Mouse (Mus musculus): ENCODE results near the gene Olfr1153. TPM values are rescaled to one million over a fixed set of nuclear protein-coding genes. Genes with fewer than 3 reads are reported as not detected.

Gene Olfr1153
- polyA plus RNA-seq (2015; fragmentation: Nextera tagmentation; extraction: Ambion mirVana), result 0.09 TPM in 1 of 2 replicates, not detected in the other

DNA sequence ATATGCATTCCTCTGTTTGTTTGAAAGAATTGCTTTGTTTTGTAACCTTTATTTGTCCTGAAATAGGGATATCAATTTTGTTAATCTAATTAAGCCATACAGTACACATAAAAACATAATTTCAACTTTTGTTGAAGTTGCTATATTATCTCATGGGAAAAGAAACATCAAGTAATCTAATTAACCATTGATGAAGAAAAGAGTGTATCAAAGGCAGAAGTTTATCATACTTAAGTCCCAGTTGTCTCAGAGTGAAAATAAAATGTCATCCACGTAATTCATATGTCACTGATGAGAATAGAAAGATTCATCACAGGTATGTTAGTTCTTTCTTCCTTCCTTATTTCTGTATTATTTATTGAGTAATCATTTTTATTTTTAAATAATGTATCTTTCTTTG, at the start of gene Olfr1153:
Gene Olfr1153, plus strand, starts transcription at position 301 of the 400 bp plus-strand sequence.
- Histone ChIP-seq H3K9ac (no peak within 1 kb of the TSS), H3K4me1 (replicated peaks) (no peaks in the 10 kb centered on the region), H3K36me3 (no peaks in the 10 kb centered on the region), H3K9me3 (no peaks in the 10 kb centered on the region), H3K4me2 (no peak within 1 kb of the TSS), H3K4me3 (no peak within 1 kb of the TSS), H3K27ac (replicated peaks) (no peak within 1 kb of the TSS), H3K27me3 (no peaks in the 10 kb centered on the region)
- 78% methylated on average over 1 of the region's 1 CpGs for whole genome bisulfite sequencing
- ATAC-seq (ENCODE audit: low FRiP score, low read depth), result no peak

DNA sequence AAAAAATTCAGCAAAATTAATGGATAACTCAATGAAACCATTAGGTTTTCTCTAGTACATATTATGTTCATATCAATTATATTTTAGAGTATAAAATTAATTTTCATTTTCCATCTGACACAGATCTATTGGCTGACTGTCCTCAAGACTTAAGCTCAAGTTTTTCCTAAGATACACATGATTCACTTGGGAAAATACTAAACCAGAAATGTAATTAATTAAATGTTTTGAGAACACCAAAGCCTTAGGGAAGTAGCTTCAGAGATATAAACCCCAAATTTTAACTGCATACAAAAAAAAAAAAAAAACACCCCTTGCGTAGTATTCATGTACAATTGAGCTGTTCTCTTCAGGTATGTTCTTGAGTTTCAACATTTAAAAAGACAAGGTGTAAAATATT, 39.2 kb upstream of the Olfr1153 start, which contains the start of gene Olfr1151:
Gene Olfr1151, plus strand, starts transcription at position 301 of the 400 bp plus-strand sequence.
- no peak within 1 kb of the TSS for H3K9ac ChIP-seq
- 90% methylated on average over 1 of the region's 1 CpGs for WGBS
- H3K27me3 ChIP-seq, result no peaks in the 10 kb centered on the region
- H3K4me3 ChIP-seq, result no peak within 1 kb of the TSS
- ATAC-seq (ENCODE audit: low FRiP score, low read depth), result no peak
- no peaks in the 10 kb centered on the region for H3K9me3 ChIP-seq
- H3K36me3 ChIP-seq, result no peaks in the 10 kb centered on the region
- no peak within 1 kb of the TSS for H3K4me2 ChIP-seq
- H3K4me1 ChIP-seq (replicated peaks), result no peaks in the 10 kb centered on the region
- no peak within 1 kb of the TSS for H3K27ac ChIP-seq (replicated peaks)

DNA sequence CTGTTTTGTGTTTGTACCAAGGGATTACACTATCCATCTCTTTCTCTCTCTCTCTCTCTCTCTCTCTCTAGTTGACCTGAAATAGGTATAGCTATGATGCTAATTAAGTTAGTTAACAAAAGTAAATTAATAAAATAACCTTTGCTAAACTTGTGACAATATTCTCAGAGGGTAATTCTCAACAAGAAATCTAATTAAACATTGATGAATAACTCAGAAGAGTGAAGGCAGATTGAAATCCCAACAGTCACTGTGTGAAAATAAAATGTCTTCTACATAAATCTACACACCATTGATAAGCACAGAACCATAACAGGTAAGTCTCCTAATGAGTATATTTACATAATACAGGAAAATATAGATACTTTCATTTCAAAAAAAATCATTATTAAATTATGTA, 28.6 kb upstream of the Olfr1153 start, which contains the start of gene Olfr1152:
Gene Olfr1152, plus strand, starts transcription at position 301 of the 400 bp plus-strand sequence.
- no peak within 1 kb of the TSS for H3K9ac ChIP-seq
- H3K4me2 ChIP-seq, result no peak within 1 kb of the TSS
- no peaks in the 10 kb centered on the region for H3K36me3 ChIP-seq
- H3K9me3 ChIP-seq, result no peaks in the 10 kb centered on the region
- no peaks in the 10 kb centered on the region for H3K4me1 ChIP-seq (replicated peaks)
- H3K27me3 ChIP-seq, result no peaks in the 10 kb centered on the region
- H3K27ac ChIP-seq (replicated peaks), result no peak within 1 kb of the TSS
- H3K4me3 ChIP-seq, result no peak within 1 kb of the TSS
- ATAC-seq (ENCODE audit: low FRiP score, low read depth), result no peak

DNA sequence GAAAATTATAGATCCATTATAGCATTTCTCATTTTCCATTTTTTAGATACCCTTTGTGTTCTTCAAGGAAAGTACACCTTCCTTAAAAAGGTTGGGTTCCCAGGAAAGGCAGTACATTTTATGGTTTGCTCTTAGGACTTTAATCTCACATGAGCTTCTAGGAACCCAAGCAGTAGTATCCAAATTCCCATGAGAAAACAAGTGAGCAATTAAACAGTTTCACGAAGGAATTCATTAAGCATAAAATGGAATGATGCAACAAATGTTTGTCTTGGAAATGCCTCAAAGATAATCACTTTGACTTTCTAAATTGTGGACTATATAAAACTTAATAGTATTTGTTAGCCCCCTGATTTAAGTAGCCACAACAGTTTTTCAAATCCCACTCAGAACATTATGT, 10.3 kb downstream of the Olfr1153 start, which contains the start of gene Olfr1154:
Gene Olfr1154, minus strand, starts transcription at position 101 of the 400 bp plus-strand sequence.
- Histone ChIP-seq H3K27me3 (no peaks in the 10 kb centered on the region), H3K4me2 (no peak within 1 kb of the TSS), H3K27ac (replicated peaks) (no peak within 1 kb of the TSS), H3K4me3 (no peak within 1 kb of the TSS), H3K36me3 (no peaks in the 10 kb centered on the region), H3K4me1 (replicated peaks) (no peaks in the 10 kb centered on the region), H3K9me3 (no peaks in the 10 kb centered on the region), H3K9ac (no peak within 1 kb of the TSS)
- WGBS, result 95% methylated on average over 1 of the region's 1 CpGs
- ATAC-seq (ENCODE audit: low FRiP score, low read depth), result no peak

DNA sequence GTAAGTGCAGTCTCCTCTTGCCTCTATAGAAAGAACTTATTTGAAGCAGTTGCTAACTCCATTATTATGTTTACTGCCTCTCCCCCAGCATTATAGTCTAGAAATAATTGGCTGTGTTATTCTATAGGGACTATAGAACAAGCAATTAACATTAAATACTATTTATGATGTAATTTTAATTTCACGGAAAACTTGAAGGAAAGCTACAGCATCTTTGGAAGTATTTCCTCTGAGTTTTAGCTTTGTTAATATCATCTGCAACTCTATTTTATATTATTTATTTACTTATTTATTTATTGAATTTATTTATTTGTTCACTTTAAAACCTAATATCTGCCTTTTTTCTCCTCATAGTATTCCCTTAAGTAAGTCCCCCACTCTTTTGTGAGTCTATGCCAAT, 50.3 kb downstream of the Olfr1153 start, which contains the start of gene Olfr1155:
Gene Olfr1155, minus strand, starts transcription at position 101 of the 400 bp plus-strand sequence.
- ATAC-seq (ENCODE audit: low FRiP score, low read depth), result no peak
- H3K9ac ChIP-seq, result no peak within 1 kb of the TSS
- H3K4me2 ChIP-seq, result no peak within 1 kb of the TSS
- H3K27ac ChIP-seq (replicated peaks), result no peak within 1 kb of the TSS
- 100% methylated on average over 1 of the region's 1 CpGs for WGBS
- no peak within 1 kb of the TSS for H3K4me3 ChIP-seq
- H3K27me3 ChIP-seq, result no peaks in the 10 kb centered on the region
- no peaks in the 10 kb centered on the region for H3K4me1 ChIP-seq (replicated peaks)
- no peaks in the 10 kb centered on the region for H3K36me3 ChIP-seq
- H3K9me3 ChIP-seq, result no peaks in the 10 kb centered on the region

Other genes with a start within 250 kb of the Olfr1153 start
- not detected in 2 replicates for gene Olfr1133, start 247.6 kb upstream of the Olfr1153 start, polyA plus RNA-seq (2015; fragmentation: Nextera tagmentation; extraction: Ambion mirVana)
- gene Olfr1134, start 236.5 kb upstream of the Olfr1153 start, polyA plus RNA-seq (2015; fragmentation: Nextera tagmentation; extraction: Ambion mirVana), result not detected in 2 replicates
- not detected in 2 replicates for gene Olfr1135, start 221.3 kb upstream of the Olfr1153 start, polyA plus RNA-seq (2015; fragmentation: Nextera tagmentation; extraction: Ambion mirVana)
- not detected in 2 replicates for gene Olfr1136, start 201.0 kb upstream of the Olfr1153 start, polyA plus RNA-seq (2015; fragmentation: Nextera tagmentation; extraction: Ambion mirVana)
- not detected in 2 replicates for gene Olfr1137, start 181.8 kb upstream of the Olfr1153 start, polyA plus RNA-seq (2015; fragmentation: Nextera tagmentation; extraction: Ambion mirVana)
- not detected in 2 replicates for gene Olfr1138, start 155.0 kb upstream of the Olfr1153 start, polyA plus RNA-seq (2015; fragmentation: Nextera tagmentation; extraction: Ambion mirVana)
- not detected in 2 replicates for gene Olfr1140, start 151.2 kb upstream of the Olfr1153 start, polyA plus RNA-seq (2015; fragmentation: Nextera tagmentation; extraction: Ambion mirVana)
- not detected in 2 replicates for gene Olfr1141, start 141.0 kb upstream of the Olfr1153 start, polyA plus RNA-seq (2015; fragmentation: Nextera tagmentation; extraction: Ambion mirVana)
- gene Olfr152, start 115.5 kb upstream of the Olfr1153 start, polyA plus RNA-seq (2015; fragmentation: Nextera tagmentation; extraction: Ambion mirVana), result not detected in 2 replicates
- gene Olfr1143, start 94.4 kb upstream of the Olfr1153 start, polyA plus RNA-seq (2015; fragmentation: Nextera tagmentation; extraction: Ambion mirVana), result not detected in 2 replicates
- not detected in 2 replicates for gene Olfr1145, start 85.1 kb upstream of the Olfr1153 start, polyA plus RNA-seq (2015; fragmentation: Nextera tagmentation; extraction: Ambion mirVana)
- gene Olfr1148, start 64.4 kb upstream of the Olfr1153 start, polyA plus RNA-seq (2015; fragmentation: Nextera tagmentation; extraction: Ambion mirVana), result not detected in 2 replicates
- not detected in 2 replicates for gene Olfr1150-ps1, start 51.0 kb upstream of the Olfr1153 start, polyA plus RNA-seq (2015; fragmentation: Nextera tagmentation; extraction: Ambion mirVana)
- gene Olfr1151, start 39.1 kb upstream of the Olfr1153 start, polyA plus RNA-seq (2015; fragmentation: Nextera tagmentation; extraction: Ambion mirVana), result not detected in 2 replicates
- not detected in 2 replicates for gene Olfr1152, start 28.5 kb upstream of the Olfr1153 start, polyA plus RNA-seq (2015; fragmentation: Nextera tagmentation; extraction: Ambion mirVana)
- gene Olfr1154, start 10.2 kb downstream of the Olfr1153 start, polyA plus RNA-seq (2015; fragmentation: Nextera tagmentation; extraction: Ambion mirVana), result not detected in 2 replicates
- gene Olfr1155, start 50.2 kb downstream of the Olfr1153 start, polyA plus RNA-seq (2015; fragmentation: Nextera tagmentation; extraction: Ambion mirVana), result not detected in 2 replicates
- gene Olfr1156, start 58.1 kb downstream of the Olfr1153 start, polyA plus RNA-seq (2015; fragmentation: Nextera tagmentation; extraction: Ambion mirVana), result not detected in 2 replicates
- not detected in 2 replicates for gene Olfr1157, start 73.3 kb downstream of the Olfr1153 start, polyA plus RNA-seq (2015; fragmentation: Nextera tagmentation; extraction: Ambion mirVana)
- gene Olfr74, start 79.7 kb downstream of the Olfr1153 start, polyA plus RNA-seq (2015; fragmentation: Nextera tagmentation; extraction: Ambion mirVana), result not detected in 2 replicates
- not detected in 2 replicates for gene Olfr1158, start 95.2 kb downstream of the Olfr1153 start, polyA plus RNA-seq (2015; fragmentation: Nextera tagmentation; extraction: Ambion mirVana)
- not detected in 2 replicates for gene Olfr1160, start 113.3 kb downstream of the Olfr1153 start, polyA plus RNA-seq (2015; fragmentation: Nextera tagmentation; extraction: Ambion mirVana)
- not detected in 2 replicates for gene Olfr1161, start 127.8 kb downstream of the Olfr1153 start, polyA plus RNA-seq (2015; fragmentation: Nextera tagmentation; extraction: Ambion mirVana)
- not detected in 2 replicates for gene Olfr73, start 142.7 kb downstream of the Olfr1153 start, polyA plus RNA-seq (2015; fragmentation: Nextera tagmentation; extraction: Ambion mirVana)
- gene Olfr1162, start 156.2 kb downstream of the Olfr1153 start, polyA plus RNA-seq (2015; fragmentation: Nextera tagmentation; extraction: Ambion mirVana), result not detected in 2 replicates
- not detected in 2 replicates for gene Olfr1163, start 176.9 kb downstream of the Olfr1153 start, polyA plus RNA-seq (2015; fragmentation: Nextera tagmentation; extraction: Ambion mirVana)
- gene Olfr1164, start 199.0 kb downstream of the Olfr1153 start, polyA plus RNA-seq (2015; fragmentation: Nextera tagmentation; extraction: Ambion mirVana), result not detected in 2 replicates
- gene Olfr1166, start 233.3 kb downstream of the Olfr1153 start, polyA plus RNA-seq (2015; fragmentation: Nextera tagmentation; extraction: Ambion mirVana), result not detected in 2 replicates